Mouse (Mus musculus) mouse trophoblast stem cell (cell line): Measurements from ENCODE around the gene Commd2.

Experiments
- in situ Hi-C, 2 experiments: fragments of 300-500 bp; cut with MseI, MboI; formaldehyde crosslinking; loops; 2 replicates in 1 of 2; 3 replicates in 1 of 2; pipeline ENCODE4 v1.15.1; 2025

Commd2 gene

DNA sequence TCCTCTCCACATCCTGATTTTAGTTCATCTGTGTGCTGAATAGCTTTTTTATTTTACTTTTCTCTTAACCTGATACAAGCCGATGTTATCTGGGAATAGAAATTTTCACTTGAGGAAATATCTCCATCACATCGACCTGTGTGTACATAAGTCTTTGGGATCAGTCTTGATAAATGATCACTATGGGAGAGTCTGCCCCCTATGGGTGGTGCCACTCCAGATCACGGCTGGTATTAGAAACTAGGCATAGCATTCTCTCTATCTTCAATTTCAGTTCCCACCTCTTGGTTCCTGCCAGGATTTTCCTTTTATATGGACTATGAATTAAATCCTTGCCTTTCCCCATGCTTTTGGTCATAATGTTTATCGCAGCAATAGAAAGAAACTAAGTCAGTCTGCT, 31.8 kb downstream of the Commd2 start:
- in situ Hi-C loops = loop anchor here (5.0 to 25.0 kb wide), 3 partner anchors 152 to 357 kb away; no protein-coding TSS in a partner anchor

DNA sequence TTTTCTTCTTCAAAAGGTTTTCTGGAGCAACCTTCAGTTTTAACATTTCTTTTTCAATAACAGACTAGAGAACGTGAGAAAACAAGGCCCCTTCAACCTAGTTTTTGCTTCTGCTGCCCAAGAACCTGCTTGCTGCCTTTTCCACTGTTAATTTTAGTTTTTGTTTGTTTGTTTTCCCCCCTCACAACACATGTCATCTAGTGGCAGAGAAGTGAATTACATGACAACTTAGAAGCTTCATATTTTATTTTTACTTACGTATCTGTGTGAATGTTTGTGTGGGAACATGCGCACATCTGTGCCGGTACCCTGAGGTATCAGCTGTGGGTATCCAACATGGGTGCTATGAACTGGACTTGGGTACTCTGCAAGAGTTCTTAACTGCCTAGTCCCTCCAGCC, 35.9 kb downstream of the Commd2 start:
- in situ Hi-C loops = loop anchor here (5.0 to 25.0 kb wide), 3 partner anchors 148 to 353 kb away; no protein-coding TSS in a partner anchor

DNA sequence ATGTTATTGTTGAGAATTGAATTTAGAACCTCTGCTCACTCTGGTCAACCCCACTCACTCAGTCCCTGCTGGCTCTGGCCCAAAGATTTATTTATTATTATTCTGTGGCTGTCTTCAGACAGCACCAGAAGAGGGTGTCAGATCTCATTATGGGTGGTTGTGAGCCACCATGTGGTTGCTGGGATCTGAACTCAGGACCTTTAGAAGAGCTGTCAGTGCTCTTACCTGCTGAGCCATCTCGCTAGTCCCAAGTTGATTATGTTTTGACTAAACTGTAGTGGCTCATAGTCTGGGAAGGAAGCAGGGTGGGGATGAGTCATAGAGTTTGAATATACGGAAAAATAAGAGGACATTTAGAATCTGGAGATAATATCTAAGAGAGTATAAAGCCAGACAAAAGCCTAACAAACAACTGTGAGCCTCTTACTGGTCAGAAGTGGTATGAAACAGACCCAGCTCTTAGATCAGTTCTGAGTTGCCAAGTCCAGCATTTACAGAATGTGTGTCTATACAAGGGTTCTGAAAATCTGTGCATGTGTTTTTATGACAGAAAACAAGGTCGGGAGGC, 39.0 kb downstream of the Commd2 start:
- in situ Hi-C loops = loop anchor here (25.0 kb wide), 2 partner anchors 325 to 350 kb away; no protein-coding TSS in a partner anchor

DNA sequence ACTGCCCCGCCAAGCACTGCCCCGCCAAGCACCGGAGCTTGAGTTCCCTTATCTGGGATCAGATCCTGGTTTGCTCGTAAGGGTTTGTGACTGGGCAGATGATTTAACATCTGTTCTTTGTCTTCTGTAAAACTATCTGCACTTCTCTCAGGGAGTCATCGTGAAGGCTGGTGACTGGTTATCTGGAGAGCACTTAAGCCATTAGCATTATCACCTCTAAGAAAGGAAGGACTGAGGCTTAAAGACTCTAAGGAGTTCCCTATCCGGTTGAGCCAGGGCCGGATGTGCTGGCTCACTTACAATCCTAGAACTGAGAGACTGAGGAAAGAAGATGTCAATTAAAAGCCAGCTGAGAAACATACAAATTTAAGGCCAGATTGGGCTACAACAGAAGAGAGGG, 39.7 kb downstream of the Commd2 start:
- in situ Hi-C loops = loop anchor here (25.0 kb wide), 2 partner anchors 324 to 349 kb away; no protein-coding TSS in a partner anchor

DNA sequence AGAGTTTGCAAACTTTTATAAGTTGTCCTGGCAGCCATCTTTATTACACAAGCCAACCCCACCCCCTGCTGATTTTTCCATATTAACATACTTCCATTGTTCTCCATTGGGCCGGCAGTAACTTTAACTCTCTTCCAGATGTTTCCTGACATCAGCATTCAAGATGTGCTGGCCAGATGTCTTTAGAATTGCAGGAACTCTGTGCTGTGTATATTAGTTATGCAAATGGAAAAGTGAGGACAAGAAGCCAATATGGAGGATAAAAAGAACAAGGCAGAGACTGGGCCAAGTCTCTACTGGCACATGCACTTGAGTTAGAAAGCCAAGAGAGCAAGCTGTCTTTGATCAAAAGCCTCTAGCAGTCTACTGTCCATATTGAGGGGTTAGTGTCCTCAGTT, 46.9 kb downstream of the Commd2 start:
- in situ Hi-C loops = loop anchor here (25.0 kb wide), 2 partner anchors 317 to 342 kb away; no protein-coding TSS in a partner anchor

DNA sequence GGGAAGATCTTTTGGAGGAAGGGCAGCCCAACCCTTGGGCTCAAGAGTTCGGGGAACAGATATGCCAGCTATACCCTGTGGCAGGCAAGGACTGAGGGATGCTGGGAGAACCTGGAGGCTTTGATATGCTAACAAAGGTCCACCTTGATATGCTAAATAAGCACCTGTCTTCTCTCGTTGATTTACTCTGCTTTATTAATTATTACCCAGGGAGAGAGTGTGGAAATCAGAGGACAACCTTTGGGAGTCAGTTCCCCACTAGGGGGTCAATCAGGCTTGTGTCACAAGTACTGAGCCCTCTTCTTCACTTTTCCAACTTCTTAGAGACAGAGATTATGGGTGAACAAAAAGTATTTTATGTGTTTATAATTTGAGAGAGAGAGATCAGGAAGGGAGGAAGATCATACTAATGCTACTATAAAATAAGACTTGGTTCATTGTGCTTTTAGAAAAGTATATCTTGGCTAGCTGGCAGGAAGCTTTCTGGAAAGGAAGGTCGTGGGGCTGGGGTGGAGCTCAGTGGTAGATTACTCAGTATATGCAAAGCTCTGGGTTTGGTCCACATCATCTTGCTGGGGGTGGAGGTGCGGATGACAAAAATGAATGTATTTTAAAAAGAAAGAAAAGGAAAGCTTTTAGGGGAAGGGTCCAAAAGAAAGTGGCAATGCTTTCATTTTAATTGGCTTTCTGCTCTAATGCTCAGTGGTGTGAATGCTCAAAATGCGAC, 47.5 kb downstream of the Commd2 start:
- in situ Hi-C loops = loop anchor here (25.0 kb wide), 2 partner anchors 317 to 342 kb away; no protein-coding TSS in a partner anchor

DNA sequence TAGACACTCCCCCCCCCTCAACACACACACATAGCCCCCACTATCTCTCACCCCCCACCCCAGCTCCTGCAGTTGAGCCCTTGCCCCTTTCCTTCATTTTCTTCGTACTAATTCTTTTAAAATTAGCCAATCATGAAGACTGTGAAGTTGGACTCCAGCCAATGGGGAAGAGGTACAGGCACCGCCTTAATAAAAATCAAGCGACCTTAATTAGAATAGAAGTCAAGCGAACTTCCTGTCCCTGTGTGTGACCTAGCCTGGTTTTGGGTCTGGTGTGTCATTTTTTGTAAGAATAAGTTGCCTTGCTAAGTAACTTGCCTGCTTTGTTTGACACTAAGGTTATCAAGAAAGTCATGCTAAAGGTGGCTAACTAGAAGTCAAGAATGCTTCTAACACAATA, 48.9 kb downstream of the Commd2 start:
- in situ Hi-C loops = loop anchor here (25.0 kb wide), 2 partner anchors 315 to 340 kb away; no protein-coding TSS in a partner anchor

DNA sequence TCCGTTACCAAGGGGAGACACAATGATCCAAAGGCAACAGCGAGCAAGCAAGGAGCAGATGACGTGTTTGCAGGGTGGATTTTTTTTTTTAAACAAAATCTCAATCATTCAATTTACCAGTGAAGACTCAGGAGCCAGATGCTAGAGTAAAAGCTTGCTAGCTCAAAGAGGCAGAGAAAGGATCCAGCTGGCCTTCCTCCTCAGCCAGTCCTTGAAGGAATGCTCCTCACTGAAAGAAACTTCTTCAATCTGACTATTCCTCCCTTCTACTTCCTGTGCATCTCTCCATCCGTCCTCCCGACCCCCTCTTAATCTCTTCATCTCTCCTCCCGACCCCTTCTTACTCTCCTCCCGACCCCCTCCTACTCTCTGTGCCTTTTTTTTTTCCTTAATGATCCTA, 54.9 kb downstream of the Commd2 start:
- in situ Hi-C loops = no loop called here

DNA sequence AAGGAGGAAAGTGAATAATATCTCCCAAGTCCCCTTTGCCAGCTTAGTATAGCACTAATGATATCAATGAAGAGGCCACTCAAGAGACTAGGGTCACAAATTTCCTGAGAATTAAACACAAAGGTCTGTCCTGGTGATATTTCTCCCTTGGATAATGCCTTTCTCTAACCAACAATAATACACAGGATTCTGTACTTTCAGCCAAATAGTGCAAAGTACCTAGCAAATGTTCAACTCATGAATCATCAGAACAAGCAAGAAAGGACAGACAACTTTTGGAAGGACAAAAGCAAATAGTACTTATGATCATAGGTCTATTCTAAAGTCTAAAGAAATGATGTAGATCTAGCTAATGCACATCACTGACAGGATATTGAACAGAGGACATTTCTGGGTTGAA, 56.0 kb downstream of the Commd2 start:
- in situ Hi-C loops = no loop called here
